Mouse (Mus musculus) stomach, postnatal 0 days (tissue): Measurements from ENCODE around the gene Nfia.

Source experiments
- CTCF ChIP-seq: IDR thresholded peaks from 2 replicates; pipeline ENCODE4 v1.5.1; 2016; ENCODE audit warnings: antibody characterized with exemption, low read depth, mild to moderate bottlenecking, moderate library complexity
- EP300 ChIP-seq: optimal IDR thresholded peaks from 2 replicates; pipeline ENCODE3; 2016; ENCODE audit warnings: antibody characterized with exemption

DNA sequence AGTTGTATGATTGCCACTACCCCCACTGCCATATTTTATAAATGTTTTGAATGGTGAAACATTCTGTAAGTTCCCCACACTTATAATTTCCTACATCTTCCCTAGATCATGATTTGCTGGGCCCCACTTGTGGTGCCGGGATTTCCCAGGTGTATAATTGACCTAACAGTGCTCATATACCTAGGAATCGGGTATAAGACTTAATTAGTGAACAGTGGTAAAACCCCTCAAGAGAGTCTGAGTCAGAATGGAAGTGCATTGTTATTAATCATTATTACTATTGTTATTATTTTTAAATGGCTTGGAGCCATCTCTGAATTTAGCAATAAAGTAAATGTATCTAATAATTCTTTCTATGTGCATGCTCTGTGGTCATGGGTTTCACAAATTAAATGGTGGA, 147.2 kb downstream of the Nfia start:
- no peak for TF ChIP-seq CTCF
- TF ChIP-seq EP300, result no peak
